Mouse (Mus musculus): ENCODE measurements around the gene Tiam1. TPM values are rescaled to one million over a fixed set of nuclear protein-coding genes. Genes with fewer than 3 reads are reported as not detected.

Tiam1 gene
- polyA plus RNA-seq, 1 experiment from 2014 or later, result 18.5 TPM

DNA sequence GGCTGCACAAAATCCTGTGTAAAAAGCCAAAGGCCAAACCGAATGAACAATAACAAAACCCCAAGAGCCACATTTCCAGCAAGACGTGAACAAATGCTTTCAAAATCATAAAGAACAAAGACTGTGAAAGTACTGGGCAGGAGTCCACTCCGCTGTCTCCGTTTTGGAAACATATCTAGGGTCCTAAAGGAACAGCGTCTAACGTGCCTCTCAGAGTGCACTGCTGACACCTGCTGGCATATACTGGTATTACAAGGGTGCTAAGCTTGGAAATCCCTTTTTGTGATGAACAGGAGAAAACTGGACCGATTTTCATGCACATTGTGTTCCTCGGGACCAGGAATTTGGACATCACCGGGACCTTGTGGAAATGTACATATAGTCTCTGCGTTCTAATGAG, 24.1 kb upstream of the Tiam1 start:
- H3K4me2 ChIP-seq, result no peak overlapping the region
- DNase-seq (peak; percentile 94), ATAC-seq (ENCODE audit: insufficient read depth) (no peak)
- H3K36me3 ChIP-seq (ENCODE audit: insufficient read depth), result no peaks in the 10 kb centered on the region
- H3K9ac ChIP-seq, result no peak overlapping the region
- peak; percentile 99 for TF ChIP-seq CTCF (IDR thresholded peaks at IDR 0.05; ENCODE audit: low read depth)
- H3K4me1 ChIP-seq (ENCODE audit: insufficient read depth), result no peaks in the 10 kb centered on the region
- WGBS, result 29% methylated on average over 10 of the region's 10 CpGs
- no peak overlapping the region for H3K4me3 ChIP-seq (ENCODE audit: low read depth, low read length)
- no peak overlapping the region for H3K27ac ChIP-seq (ENCODE audit: low read depth)
- no peaks in the 10 kb centered on the region for H3K27me3 ChIP-seq (ENCODE audit: insufficient read depth, low read length)
- H3K9me3 ChIP-seq (ENCODE audit: low read depth, low read length), result no peaks in the 10 kb centered on the region

DNA sequence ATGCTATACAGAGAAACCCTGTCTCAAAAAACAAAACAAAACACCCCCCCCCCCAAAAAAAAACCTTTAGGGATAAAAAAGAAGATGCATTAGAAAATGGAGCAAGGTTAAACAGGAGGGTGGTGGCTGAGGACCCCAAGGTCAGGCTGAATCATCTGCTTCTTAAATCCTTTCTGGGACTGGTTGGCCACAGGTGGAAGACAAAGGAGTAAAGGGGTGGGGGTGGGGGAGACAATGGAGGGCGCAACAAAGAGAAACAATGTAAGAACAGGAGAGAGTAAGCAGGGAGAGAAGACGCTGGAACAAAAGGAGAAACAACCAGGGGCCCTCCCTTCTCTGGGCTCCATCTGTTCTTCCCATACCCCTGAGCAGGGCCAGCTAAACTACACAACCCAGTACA, 21.9 kb upstream of the Tiam1 start:
- no peak overlapping the region for H3K27ac ChIP-seq (ENCODE audit: low read depth)
- no peaks in the 10 kb centered on the region for H3K4me1 ChIP-seq (ENCODE audit: insufficient read depth)
- H3K4me3 ChIP-seq (ENCODE audit: low read depth, low read length), result no peak overlapping the region
- H3K9me3 ChIP-seq (ENCODE audit: low read depth, low read length), result no peaks in the 10 kb centered on the region
- DNase-seq (no peak), ATAC-seq (ENCODE audit: insufficient read depth) (no peak)
- TF ChIP-seq CTCF (IDR thresholded peaks at IDR 0.05; ENCODE audit: low read depth), result no peak
- H3K9ac ChIP-seq, result no peak overlapping the region
- no peak overlapping the region for H3K4me2 ChIP-seq
- H3K36me3 ChIP-seq (ENCODE audit: insufficient read depth), result no peaks in the 10 kb centered on the region
- no peaks in the 10 kb centered on the region for H3K27me3 ChIP-seq (ENCODE audit: insufficient read depth, low read length)
- 82% methylated on average over 2 of the region's 2 CpGs for WGBS

GRCm38 (mm10) chr16:90164942-90165341, 21.4 kb upstream of the Tiam1 start:
- H3K4me1 ChIP-seq (ENCODE audit: insufficient read depth), result no peaks in the 10 kb centered on the region
- DNase-seq, result no peak
- TF ChIP-seq CTCF (IDR thresholded peaks at IDR 0.05; ENCODE audit: low read depth), result no peak
- no peak for ATAC-seq (ENCODE audit: insufficient read depth)
- no peaks in the 10 kb centered on the region for H3K36me3 ChIP-seq (ENCODE audit: insufficient read depth)
- no peak overlapping the region for H3K9ac ChIP-seq
- H3K27me3 ChIP-seq (ENCODE audit: insufficient read depth, low read length), result no peaks in the 10 kb centered on the region
- H3K4me3 ChIP-seq (ENCODE audit: low read depth, low read length), result no peak overlapping the region
- H3K9me3 ChIP-seq (ENCODE audit: low read depth, low read length), result no peaks in the 10 kb centered on the region
- H3K4me2 ChIP-seq, result no peak overlapping the region
- no peak overlapping the region for H3K27ac ChIP-seq (ENCODE audit: low read depth)
- 88% methylated on average over 11 of the region's 11 CpGs for WGBS

DNA sequence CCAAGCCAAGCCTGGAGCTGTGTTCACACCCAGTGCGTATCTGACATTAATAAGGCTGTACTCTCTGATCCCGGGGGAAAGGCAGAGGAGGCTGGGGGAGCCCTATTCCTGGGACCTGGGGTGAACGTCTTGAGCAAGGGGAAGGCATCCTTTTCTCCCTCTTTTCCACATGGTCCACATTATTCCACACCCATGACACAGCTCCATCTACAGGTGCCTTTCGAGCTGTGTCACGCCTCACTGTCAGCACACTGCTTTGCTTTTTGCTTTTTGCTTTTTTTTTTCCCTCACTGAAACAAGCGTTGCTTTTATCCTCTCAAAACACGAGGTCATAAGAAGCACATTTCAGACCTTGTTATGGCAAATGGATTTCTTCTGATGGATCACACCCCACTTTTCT, 11.5 kb upstream of the Tiam1 start:
- Histone ChIP-seq H3K4me2 (no peak overlapping the region), H3K36me3 (ENCODE audit: insufficient read depth) (no peaks in the 10 kb centered on the region), H3K27me3 (ENCODE audit: insufficient read depth, low read length) (no peaks in the 10 kb centered on the region), H3K9ac (no peak overlapping the region), H3K4me3 (ENCODE audit: low read depth, low read length) (no peak overlapping the region), H3K9me3 (ENCODE audit: low read depth, low read length) (no peaks in the 10 kb centered on the region), H3K27ac (ENCODE audit: low read depth) (no peak overlapping the region), H3K4me1 (ENCODE audit: insufficient read depth) (peaks cover 4% of the 10 kb centered on the region; the same call in 1 of the 2 replicates)
- DNase-seq, result no peak
- WGBS, result 31% methylated on average over 7 of the region's 7 CpGs
- peak; percentile 46 for TF ChIP-seq CTCF (IDR thresholded peaks at IDR 0.05; ENCODE audit: low read depth)
- no peak for ATAC-seq (ENCODE audit: insufficient read depth)

DNA sequence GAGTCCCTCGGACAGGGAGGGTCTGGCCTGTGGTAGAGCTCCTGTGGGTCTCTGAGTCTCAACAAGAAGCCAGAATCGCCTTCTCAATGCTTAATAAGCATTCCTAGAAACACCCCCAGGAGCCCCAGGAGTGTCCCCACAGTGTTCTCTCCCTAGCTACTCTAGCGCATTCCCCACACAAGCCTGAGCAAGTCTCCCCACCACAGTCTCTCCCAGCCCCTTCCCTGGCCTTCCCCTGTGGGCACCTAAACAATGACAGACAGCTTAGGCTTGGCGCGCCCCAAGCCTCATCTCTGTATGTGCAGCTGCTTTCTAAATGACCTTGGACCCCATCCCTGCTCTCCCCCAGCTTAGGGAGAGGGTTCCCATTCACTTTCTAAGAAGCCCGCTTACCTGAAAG, 7.3 kb upstream of the Tiam1 start:
- WGBS, result 83% methylated on average over 6 of the region's 6 CpGs
- H3K36me3 ChIP-seq (ENCODE audit: insufficient read depth), result no peaks in the 10 kb centered on the region
- no peak overlapping the region for H3K4me3 ChIP-seq (ENCODE audit: low read depth, low read length)
- no peaks in the 10 kb centered on the region for H3K27me3 ChIP-seq (ENCODE audit: insufficient read depth, low read length)
- no peak overlapping the region for H3K27ac ChIP-seq (ENCODE audit: low read depth)
- H3K9me3 ChIP-seq (ENCODE audit: low read depth, low read length), result no peaks in the 10 kb centered on the region
- H3K9ac ChIP-seq, result no peak overlapping the region
- no peak for DNase-seq
- no peak for ATAC-seq (ENCODE audit: insufficient read depth)
- H3K4me1 ChIP-seq (ENCODE audit: insufficient read depth), result peaks cover 11% of the 10 kb centered on the region; the same call in 1 of the 2 replicates
- TF ChIP-seq CTCF (IDR thresholded peaks at IDR 0.05; ENCODE audit: low read depth), result no peak
- H3K4me2 ChIP-seq, result no peak overlapping the region

- ATAC-seq (ENCODE audit: insufficient read depth) (no peak), DNase-seq (no peak)
- Histone ChIP-seq H3K36me3 (ENCODE audit: insufficient read depth) (no peaks in the 10 kb centered on the region), H3K4me3 (ENCODE audit: low read depth, low read length) (no peak overlapping the region), H3K9me3 (ENCODE audit: low read depth, low read length) (no peaks in the 10 kb centered on the region), H3K4me2 (no peak overlapping the region), H3K27me3 (ENCODE audit: insufficient read depth, low read length) (no peaks in the 10 kb centered on the region), H3K27ac (ENCODE audit: low read depth) (no peak overlapping the region), H3K4me1 (ENCODE audit: insufficient read depth) (peaks cover 11% of the 10 kb centered on the region; the same call in 1 of the 2 replicates), H3K9ac (no peak overlapping the region)
- 40% methylated on average over 7 of the region's 7 CpGs for WGBS
- TF ChIP-seq CTCF (IDR thresholded peaks at IDR 0.05; ENCODE audit: low read depth), result no peak
These were observed 6.6 kb upstream of the Tiam1 start for GRCm38 (mm10) chr16:90150126-90150525.

DNA sequence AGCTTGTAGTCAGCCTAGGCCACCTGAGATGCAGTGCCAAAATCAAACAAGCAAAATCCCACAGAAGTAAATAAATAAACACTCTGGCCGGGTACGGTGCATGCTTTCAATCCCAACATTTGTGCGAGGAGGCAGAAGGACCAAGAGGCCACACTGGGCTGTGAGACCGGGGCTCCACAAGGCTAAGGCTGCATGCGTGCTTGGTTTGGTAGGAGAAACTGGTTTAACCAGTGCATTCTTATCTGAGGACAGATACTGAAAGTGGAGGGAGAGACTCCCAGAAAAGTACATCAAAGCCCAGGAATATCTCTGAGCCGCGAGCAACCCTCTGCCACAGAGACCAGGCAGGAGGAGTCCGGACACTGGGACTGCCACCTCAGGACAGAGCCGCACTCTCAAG, 5.8 kb upstream of the Tiam1 start:
- TF ChIP-seq CTCF (IDR thresholded peaks at IDR 0.05; ENCODE audit: low read depth), result no peak
- WGBS, result 45% methylated on average over 9 of the region's 9 CpGs
- Histone ChIP-seq H3K4me2 (no peak overlapping the region), H3K4me1 (ENCODE audit: insufficient read depth) (peaks cover 11% of the 10 kb centered on the region; the same call in 1 of the 2 replicates), H3K27ac (ENCODE audit: low read depth) (no peak overlapping the region), H3K4me3 (ENCODE audit: low read depth, low read length) (no peak overlapping the region), H3K27me3 (ENCODE audit: insufficient read depth, low read length) (no peaks in the 10 kb centered on the region), H3K9ac (no peak overlapping the region), H3K9me3 (ENCODE audit: low read depth, low read length) (no peaks in the 10 kb centered on the region), H3K36me3 (ENCODE audit: insufficient read depth) (no peaks in the 10 kb centered on the region)
- DNase-seq (no peak), ATAC-seq (ENCODE audit: insufficient read depth) (no peak)

DNA sequence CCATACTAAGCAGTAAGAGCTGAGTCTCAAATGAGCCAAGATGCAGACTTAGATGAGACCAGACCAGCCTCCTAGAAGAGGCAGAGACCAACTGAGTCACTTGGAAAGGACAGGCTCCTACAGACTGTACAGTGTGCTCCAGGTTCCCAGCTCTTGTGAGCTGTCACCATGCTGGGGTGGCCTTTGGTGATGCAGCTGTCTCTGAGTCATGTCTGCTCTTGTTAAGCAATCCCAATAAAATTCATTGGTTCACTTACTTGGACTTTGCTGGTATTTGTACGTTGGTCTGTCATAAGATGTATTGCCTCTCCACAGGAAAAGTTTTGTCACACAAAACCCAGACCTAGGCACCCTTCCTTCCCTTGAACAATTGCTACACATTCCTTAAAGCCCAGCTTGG, 1.7 kb upstream of the Tiam1 start:
- H3K27ac ChIP-seq (ENCODE audit: low read depth), result no peak overlapping the region
- H3K4me1 ChIP-seq (ENCODE audit: insufficient read depth), result peaks cover 8% of the 10 kb centered on the region; the same call in 1 of the 2 replicates
- TF ChIP-seq CTCF (IDR thresholded peaks at IDR 0.05; ENCODE audit: low read depth), result no peak
- no peaks in the 10 kb centered on the region for H3K36me3 ChIP-seq (ENCODE audit: insufficient read depth)
- H3K4me3 ChIP-seq (ENCODE audit: low read depth, low read length), result no peak overlapping the region
- no peak for DNase-seq
- no peaks in the 10 kb centered on the region for H3K9me3 ChIP-seq (ENCODE audit: low read depth, low read length)
- ATAC-seq (ENCODE audit: insufficient read depth), result no peak
- H3K27me3 ChIP-seq (ENCODE audit: insufficient read depth, low read length), result peaks cover 7% of the 10 kb centered on the region; the same call in 1 of the 2 replicates
- no peak overlapping the region for H3K9ac ChIP-seq
- 79% methylated on average over 1 of the region's 1 CpGs for WGBS
- H3K4me2 ChIP-seq, result no peak overlapping the region

All from lung, embryonic 14.5 days (tissue).